Mouse (Mus musculus) liver, postnatal 0 days (tissue): ENCODE measurements around the gene Xpo6.

Source experiments
- CTCF ChIP-seq: sonication (generic); IDR thresholded peaks from 2 replicates; pipeline ENCODE4 v1.5.1; 2016; ENCODE audit warnings: antibody characterized with exemption, low read depth
- EP300 ChIP-seq: IDR thresholded peaks from 2 replicates; pipeline ENCODE4 v1.6.1; 2016; ENCODE audit warnings: antibody characterized with exemption, low read depth, mild to moderate bottlenecking

GRCm38 (mm10) chr7:126244168-126244750, 44.0 kb upstream of the Xpo6 start:
- no peak for TF ChIP-seq EP300
- no peak for TF ChIP-seq CTCF
